Mouse (Mus musculus) 3134 (cell line): Measurements from ENCODE around the gene Hoxc6.
A peak's percentile ranks its signal among the peaks of the same experiment; 100 is the strongest.

Experiments
- DNase-seq: peaks from one replicate; pipeline ENCODE4 v3.0.0-alpha.2; 2011; ENCODE audit warnings: low spot score; ENCODE audit not compliant: insufficient read length; ENCODE audit errors: extremely low read depth

The Hoxc6 gene

DNA sequence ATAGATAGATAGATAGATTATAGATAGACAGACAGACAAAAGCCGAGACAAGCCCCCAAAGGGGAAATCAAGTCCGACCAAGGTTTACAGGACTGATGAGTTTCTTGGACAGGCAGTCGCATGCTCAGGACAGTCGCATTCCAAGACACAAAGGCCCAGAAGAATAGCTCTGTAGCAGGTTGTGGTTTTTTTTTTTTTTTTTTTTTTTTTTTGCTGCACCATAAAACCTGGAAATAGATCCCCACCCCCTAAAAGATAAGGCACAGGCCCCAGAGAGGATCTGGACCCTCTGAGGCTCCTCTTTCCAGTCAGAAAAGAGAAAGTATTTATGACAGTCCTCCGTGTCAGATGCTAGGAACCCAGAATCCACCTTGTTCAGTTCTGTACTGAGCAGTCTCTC lies 10.0 kb upstream of the Hoxc6 start:
- no peak for DNase-seq

DNA sequence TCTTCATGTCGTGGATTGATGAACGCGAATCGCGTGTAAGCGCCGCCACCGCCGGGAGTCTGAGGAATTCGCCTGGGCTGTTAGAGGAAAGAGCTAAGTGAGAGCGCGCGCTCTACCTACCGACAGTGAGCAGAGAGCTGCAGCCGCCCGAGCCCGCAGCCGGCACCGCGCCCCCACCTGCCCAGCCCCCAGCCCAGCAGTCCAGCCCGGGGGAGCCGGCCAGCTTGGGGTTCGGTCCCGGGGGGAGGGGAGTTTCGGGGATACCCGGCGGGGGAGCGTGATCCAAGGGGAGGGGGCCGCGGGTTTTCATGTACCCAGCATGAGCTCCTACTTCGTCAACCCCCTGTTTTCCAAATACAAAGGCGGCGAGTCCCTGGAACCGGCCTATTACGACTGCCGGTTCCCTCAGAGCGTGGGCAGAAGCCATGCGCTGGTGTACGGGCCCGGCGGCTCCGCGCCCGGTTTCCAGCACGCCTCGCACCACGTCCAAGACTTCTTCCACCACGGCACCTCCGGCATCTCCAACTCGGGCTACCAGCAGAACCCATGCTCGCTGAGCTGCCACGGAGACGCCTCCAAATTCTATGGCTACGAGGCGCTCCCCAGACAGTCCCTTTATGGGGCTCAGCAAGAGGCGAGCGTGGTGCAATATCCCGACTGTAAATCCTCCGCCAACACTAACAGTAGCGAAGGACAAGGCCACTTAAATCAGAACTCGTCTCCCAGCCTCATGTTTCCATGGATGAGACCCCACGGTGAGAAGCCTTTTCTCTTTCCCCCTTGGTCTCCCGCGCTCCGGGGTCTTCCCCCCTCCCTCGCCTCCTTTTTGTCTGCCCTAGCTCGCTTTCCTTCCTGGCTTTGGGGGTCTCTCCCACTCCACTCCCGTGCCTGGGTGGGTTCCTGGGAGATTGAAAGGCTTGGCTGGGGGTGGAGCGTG lies 7.3 kb upstream of the Hoxc6 start, which contains the start of gene Hoxc8:
TSS of gene Hoxc8 (plus strand) at position 147 of the 937 bp plus-strand sequence.
- DNase-seq: no peak

DNA sequence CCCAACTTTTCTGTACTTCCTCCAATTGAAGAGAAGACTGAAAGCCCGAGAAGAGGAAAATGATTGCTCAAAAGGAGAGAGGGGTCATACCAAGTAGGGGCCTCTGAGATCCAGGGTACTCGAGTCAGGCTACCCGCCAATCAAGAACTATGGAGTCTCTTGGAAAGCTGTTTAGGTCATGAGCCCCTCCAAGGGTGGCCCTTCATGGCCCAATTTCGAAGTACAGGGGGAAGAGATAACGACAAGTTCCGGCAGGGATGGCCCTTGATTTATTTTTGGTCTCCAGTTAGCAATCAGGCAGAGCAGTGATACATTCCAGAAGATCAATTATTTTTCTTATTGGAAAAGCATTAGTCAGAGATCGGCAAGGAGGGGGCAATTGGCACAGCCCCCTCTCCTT lies 6.3 kb upstream of the Hoxc6 start:
- DNase-seq: no peak

DNA sequence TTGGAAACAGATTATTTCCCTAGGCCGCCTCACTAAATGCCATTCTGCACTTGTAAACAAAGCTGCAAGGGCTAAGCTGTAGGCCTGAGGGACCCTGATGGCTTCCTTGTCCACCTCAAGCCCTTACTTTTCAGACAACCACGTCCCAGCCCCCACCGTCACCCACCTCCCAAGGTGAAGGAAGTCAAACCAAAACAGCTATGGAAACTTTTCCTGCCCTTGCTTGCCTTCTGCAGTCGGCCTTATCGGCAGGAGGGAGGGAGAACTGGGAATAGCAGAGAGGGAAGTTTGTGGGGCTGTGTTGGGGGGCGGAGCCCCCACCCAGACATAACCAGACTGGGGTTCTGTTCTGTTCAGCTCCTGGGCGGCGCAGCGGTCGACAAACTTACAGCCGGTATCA lies 5.9 kb upstream of the Hoxc6 start:
- DNase-seq: no peak

DNA sequence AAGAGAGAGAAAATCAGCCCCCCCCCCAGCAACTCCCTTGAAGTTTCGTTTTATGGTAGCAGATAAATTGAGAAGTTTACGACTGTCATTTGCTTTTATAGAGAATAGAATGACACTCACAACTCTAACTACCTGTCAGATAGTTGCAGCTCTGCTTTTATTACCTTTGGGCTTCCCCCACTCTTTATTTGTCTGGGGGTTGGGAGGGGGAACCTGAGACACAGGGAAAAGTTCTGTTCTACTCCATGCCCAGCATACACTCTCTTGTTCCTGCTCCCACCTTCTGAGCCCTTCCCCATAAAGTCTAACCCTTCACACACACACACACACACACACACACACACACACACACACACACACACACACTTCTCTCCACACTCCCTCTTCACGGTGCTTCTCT lies 5.2 kb upstream of the Hoxc6 start:
- no peak for DNase-seq

DNA sequence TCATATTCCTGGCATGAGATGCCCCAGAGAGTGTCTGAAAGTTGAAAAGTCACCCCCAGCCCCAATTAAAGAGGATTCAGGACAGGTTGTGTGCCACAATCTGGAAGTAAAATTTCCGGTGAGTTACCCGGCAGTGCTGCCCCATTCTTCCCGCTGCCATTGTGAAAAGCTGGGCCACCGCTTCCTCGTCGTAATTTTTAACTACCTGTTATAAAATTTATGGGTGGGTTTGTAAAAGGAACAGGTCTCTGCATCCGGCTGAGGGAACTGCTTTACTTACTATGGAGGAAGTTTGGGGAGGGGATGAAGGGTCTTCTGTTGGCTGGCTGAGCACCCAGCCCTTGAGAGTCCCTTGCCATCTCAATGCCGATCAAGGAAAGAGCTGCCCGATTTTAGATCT lies 1.5 kb upstream of the Hoxc6 start:
- DNase-seq: no peak

DNA sequence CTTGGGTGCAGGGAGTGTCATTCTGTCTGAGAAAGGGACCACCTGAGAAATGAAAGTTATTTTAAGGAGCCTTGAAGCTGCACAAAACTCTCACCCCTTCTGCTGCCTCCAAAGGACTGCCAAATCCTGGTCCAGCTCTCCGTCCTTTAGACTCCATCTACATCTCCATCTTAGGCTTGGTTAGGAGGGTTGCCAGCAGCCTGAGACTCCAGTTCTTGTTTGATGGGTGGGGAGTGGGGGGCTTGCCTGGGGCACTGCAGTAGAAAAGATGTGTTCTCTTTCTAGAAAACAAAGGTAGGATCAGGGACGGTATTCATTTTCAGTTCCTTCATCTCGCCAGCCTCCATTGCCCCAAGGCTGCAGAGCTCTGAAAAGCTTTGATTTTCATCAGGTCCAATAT lies 626 bp upstream of the Hoxc6 start:
- DNase-seq: no peak

DNA sequence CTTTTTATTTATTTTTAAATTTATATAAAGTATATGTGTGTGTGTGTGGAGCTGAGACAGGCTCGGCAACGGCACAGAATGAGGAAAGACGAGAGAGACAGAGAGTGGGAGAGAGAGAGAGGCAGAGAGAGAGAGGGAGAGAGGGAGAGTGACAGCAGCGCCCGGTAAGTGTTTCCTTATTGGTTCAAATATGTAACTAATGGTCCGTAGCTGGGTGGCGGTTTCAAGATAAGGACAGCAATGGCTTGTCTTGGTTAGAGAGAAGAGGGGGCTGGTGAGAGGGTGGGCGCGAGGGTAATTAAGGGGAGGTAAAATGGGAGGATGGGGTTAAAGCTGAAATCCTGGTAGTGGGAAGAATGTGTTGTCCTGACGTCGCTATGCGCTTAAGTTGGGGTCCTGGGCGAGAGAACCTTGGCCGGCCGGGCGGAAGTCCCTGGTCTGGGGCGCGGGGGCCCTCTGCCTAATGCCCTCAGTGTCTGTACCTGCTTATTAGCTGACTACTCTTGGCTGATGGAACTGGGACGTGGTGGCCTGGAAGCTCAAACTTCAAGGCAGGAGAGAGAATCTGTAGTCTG lies 638 bp downstream of the Hoxc6 start:
- DNase-seq: no peak

DNA sequence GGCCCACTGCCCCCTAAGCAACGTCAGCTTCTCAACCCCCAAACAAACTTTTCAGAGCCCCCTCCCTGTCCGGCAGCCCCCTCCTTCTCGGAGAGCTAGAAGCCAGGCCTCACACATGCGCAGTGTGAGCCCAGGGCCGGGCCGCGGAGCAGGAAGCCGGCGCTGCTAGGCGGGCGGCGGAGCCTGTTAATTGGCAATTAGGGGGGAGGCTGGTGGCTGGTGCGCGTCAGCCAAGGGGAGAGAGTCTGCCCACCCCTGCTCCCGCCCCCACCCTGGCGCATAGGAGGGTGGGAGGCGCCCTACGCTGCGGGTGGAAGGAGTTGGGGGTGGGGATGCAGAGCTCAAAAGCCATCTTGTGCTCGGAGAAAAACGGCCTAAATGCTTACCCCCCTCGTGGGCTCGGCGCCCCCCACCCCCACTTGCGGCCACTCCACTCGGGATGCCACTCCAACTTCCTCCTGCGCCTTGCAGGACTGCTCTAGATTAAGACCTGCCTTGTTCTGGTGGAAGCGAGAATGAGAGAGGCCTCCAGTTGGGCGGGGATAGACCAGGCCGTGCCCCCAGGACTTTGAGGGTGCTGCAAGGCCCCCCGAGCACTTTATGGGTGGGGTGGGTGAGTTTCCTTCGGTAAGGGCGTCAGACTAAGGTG lies 1.2 kb downstream of the Hoxc6 start:
- peak; percentile 92 for DNase-seq

DNA sequence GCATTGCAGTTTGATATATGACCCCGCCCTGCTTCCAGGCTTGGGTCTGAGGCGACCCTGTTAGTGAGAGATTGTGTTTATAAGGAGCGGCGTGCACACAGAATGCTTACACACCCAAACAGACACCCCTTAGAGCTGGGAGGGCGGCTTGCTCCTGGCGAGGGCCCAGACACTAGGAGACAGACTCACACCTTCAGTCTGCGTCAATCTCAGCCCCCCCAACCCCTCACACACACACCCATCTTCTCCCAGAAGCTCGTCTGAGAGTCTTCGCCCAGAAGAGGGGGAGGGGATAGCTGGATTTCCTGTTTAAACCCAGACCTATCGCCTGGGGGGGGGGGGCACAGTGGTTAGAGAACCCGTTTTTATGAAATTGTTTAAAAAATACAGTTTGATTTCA lies 1.9 kb downstream of the Hoxc6 start:
- no peak for DNase-seq

DNA sequence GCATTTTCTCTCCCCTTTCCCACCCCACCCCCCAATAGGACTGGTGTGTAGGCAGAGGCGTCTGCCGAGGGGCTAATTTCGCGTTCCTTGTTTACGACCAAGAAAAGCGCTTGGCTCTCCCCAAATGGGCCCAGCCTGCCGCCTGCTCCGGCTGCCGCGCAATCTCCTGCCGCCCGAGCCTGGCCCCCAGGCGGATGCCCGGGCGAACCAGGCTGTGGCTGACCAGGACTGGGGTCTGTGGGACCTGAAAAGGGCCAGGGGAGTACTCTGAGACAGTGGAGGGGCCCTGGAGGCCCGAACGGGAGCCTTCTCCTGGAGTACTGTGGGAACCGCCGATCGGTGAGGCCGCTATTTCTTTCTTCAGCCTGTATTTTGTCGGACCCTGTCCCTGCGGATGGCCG lies 2.4 kb downstream of the Hoxc6 start:
- DNase-seq: no peak

DNA sequence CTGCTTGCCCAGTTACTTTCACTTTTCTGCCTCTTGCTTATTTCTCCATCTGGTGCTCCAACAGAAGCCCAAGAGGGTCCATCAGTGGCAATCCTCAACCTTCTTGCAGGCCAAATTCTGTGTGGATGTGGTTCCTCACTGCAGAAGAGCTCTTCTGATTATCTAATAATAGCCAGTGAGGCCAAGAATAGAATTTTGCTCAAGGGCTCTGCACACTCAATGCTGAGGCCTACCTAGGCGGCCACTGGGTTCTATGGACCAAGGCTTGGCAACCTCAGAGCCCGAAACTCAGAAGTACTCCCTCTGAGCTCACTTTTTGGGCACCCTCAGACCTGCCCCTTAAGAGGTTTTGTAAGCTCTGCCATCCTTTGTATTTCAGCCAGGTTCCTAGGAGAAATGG lies 3.3 kb downstream of the Hoxc6 start:
- no peak for DNase-seq

DNA sequence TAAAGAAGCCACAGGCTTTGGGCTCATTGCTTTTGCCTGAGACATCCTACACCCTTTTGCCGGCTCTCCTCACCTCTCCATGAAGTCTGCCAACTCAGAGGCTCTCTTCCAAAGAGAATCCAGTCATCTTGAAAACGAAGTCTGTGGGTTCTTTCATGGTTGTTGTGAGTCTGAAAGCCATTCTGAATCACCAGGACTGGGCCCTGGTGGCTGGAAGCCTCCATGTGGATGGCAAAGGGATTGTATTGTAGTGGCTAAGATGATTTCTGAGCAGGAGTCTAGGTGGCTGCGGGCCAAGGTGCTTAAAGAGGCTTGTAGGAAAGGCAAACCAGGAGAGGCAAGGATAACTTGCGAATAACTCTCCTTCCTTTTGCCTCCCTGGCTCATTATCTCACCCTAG lies 4.1 kb downstream of the Hoxc6 start:
- peak; percentile 67 for DNase-seq

DNA sequence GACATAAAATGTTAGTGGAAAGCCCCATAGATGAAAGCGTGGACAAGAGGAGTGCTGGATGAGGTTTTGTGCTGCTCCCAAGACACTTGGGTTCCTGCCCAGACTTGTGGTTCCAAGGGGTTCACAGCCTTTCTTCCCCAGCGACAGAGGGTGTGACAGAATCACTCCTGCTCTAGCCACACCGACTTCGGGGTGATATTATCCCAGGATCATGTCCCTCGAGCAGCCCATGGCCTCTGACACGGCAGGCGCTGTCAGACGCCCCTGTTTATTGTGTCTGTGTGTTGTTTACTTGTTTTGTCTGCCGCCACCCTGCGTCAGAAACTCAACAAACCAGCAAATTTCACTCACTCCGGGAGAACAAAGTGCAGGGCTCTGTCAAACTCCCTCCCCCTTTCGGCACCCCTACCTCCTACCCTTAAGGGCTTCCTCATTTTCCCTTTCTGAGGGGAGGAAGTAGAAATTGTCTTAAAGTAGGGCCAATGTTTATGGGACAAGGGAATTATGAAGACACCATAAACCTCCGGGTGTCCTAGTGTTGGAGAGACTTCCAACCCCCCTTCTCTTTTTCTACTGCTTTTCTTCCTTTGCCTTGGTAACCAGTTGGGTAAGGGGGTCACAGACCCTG lies 4.9 kb downstream of the Hoxc6 start:
- peak; percentile 62 for DNase-seq

DNA sequence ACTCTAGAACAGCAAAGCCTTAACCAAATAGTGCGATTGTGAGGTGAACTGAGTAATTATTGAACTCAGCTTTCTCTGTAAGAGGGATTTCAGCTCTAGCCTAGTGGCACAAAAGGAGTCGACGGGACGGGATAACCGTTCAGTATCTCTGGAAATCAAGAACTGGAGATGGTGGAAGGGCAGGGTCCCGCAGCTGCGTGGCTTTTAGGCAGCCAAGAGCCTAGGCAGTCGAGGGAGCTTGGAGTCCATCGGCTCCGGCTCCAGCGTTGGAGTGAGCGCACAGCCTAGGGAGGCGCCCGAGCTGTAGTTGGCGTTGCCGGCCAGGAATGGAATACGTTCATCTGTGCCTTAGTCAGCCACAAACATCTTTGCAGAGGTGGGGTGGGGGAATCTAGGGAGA lies 7.3 kb downstream of the Hoxc6 start:
- peak; percentile 61 for DNase-seq

DNA sequence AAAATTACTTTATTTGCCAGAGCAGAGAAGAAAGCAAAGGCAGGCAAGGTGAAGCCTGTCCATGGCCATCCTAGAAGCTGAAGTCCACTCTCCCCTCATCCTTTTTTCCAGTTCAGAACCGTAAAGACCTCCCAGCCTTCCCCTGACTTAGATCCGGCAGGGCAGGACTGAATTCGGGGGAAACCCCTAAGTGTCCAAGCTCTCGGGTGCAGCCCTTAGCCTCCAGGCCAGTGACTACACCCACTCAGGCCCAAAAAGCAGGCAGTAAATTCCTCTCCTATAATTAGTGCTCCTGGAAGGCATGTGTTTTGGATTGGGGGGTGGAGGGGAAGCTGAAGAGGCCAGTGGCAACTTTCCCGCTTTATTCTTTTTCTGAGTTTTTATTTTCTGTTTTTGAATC lies 7.7 kb downstream of the Hoxc6 start:
- DNase-seq: no peak

DNA sequence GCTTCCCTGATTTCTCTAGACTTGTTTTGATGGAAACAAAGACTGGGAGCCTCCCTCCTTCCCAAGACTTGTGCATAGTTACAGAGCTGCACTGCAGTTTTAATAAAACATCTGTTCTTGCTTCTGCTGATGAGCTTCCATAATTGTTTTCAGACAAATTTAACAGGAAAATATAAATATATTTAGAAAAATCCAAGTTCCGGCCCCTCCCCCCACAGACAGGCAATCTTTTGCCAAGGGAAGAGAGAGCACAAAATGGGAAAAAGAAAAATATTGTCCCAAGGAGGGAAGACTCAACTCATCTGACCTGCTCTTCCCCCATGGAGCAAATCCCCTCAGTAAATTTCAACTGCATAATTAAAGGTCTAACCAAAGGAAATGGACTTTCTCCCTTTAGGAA lies 8.3 kb downstream of the Hoxc6 start:
- no peak for DNase-seq

DNA sequence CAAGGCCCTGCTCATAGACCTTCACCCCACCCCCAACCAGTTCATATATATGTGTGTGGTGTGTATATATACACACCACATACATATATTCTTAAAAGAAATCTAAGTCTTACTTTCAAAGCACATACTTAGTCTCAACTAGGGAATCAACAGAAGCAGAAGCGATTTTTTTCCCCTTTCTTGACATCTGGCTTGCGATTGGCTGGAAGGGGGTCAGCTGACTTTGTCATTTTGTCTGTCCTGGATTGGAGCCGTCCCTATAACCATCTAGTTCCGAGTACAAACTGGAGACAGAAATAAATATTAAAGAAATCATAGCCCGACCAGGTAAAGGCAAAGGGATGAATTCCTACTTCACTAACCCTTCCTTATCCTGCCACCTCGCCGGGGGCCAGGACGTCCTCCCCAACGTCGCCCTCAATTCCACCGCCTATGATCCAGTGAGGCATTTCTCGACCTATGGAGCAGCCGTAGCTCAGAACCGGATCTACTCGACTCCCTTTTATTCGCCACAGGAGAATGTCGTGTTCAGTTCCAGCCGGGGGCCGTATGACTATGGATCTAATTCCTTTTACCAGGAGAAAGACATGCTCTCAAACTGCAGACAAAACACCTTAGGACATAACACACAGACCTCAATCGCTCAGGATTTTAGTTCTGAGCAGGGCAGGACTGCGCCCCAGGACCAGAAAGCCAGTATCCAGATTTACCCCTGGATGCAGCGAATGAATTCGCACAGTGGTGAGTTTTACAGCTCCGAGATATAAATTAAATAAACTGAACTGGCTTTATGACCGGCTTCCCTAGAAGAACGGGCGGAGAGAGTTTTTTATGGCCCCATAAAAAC lies 11.4 kb downstream of the Hoxc6 start:
- no peak for DNase-seq

DNA sequence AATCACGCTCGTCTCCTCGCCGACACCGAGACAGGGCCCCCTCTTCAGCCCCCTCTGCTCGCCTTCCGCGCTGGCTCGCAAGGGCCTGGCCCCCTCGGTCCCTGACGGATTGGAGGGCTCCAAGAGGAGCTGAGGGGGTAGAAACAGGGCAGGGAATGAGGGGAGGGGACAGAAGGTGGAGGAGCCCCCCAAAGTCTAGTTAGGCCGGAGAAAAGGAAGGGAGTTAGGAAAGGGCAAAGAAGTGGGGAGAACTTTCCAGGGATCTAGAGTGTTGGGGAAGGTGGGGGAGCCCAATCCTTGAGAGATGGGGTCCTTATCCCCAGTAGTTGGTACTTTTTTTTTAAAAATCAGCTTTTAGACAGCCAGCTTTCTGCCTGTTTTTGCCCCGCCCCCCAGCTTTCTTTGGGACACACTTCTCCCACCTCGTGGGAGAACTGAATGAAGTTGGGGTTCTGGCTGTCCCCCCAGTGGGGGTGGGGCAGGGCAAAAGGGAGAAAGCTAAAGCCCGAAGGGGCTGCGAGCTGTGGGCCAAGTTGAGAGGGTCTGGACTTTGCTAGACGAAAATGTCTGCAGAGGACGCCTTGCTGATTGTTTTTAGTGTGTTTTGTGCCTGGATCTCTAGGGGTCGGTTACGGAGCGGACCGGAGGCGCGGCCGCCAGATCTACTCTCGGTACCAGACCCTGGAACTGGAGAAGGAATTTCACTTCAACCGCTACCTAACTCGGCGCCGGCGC lies 12.2 kb downstream of the Hoxc6 start:
- no peak for DNase-seq
